Mouse (Mus musculus): ENCODE results near the gene B3gnt6. TPM values are rescaled to one million over a fixed set of nuclear protein-coding genes. Genes with fewer than 3 reads are reported as not detected.

B3gnt6 gene
- polyA plus RNA-seq, 1 experiment = 5.1 TPM

GRCm38 (mm10) chr7:98177566-98177928 is 21.7 kb downstream of the B3gnt6 start:
- H3K4me1 ChIP-seq (ENCODE audit: control insufficient read depth, insufficient read depth, insufficient read length, low read length) = peaks cover 27% of the 10 kb centered on the region
- H3K4me3 ChIP-seq (ENCODE audit: low read depth, low read length) = peak overlapping the region; percentile 89
- no peak for TF ChIP-seq CTCF (IDR thresholded peaks at IDR 0.05; ENCODE audit: extremely low read depth, insufficient read length, insufficient replicate concordance, low read depth, low read length)
- no peak for TF ChIP-seq POLR2A (IDR thresholded peaks at IDR 0.05; ENCODE audit: low read depth, low read length)
- no peaks in the 10 kb centered on the region for H3K27me3 ChIP-seq (ENCODE audit: control insufficient read depth, insufficient read depth, low read length)
- WGBS = 5% methylated on average over 9 of the region's 9 CpGs
- no peaks in the 10 kb centered on the region for H3K36me3 ChIP-seq (ENCODE audit: control insufficient read depth, insufficient read depth, low read length)
- H3K27ac ChIP-seq (ENCODE audit: insufficient read depth, low read depth, low read length) = no peak overlapping the region

- no peaks in the 10 kb centered on the region for H3K27me3 ChIP-seq (ENCODE audit: control insufficient read depth, insufficient read depth, low read length)
- H3K4me3 ChIP-seq (ENCODE audit: low read depth, low read length) = peak overlapping the region; percentile 89
- H3K36me3 ChIP-seq (ENCODE audit: control insufficient read depth, insufficient read depth, low read length) = no peaks in the 10 kb centered on the region
- H3K27ac ChIP-seq (ENCODE audit: insufficient read depth, low read depth, low read length) = peak overlapping the region; percentile 42; the same call in 1 of the 2 replicates
- WGBS = 48% methylated on average over 2 of the region's 2 CpGs
- no peak for TF ChIP-seq POLR2A (IDR thresholded peaks at IDR 0.05; ENCODE audit: low read depth, low read length)
- TF ChIP-seq CTCF (IDR thresholded peaks at IDR 0.05; ENCODE audit: extremely low read depth, insufficient read length, insufficient replicate concordance, low read depth, low read length) = no peak
- H3K4me1 ChIP-seq (ENCODE audit: control insufficient read depth, insufficient read depth, insufficient read length, low read length) = peaks cover 31% of the 10 kb centered on the region
These were observed 22.2 kb downstream of the B3gnt6 start for GRCm38 (mm10) chr7:98177071-98177485.

- H3K27ac ChIP-seq (ENCODE audit: insufficient read depth, low read depth, low read length) = peak overlapping the region; percentile 42; the same call in 1 of the 2 replicates
- TF ChIP-seq POLR2A (IDR thresholded peaks at IDR 0.05; ENCODE audit: low read depth, low read length) (no peak), CTCF (IDR thresholded peaks at IDR 0.05; ENCODE audit: extremely low read depth, insufficient read length, insufficient replicate concordance, low read depth, low read length) (no peak)
- peak overlapping the region; percentile 89 for H3K4me3 ChIP-seq (ENCODE audit: low read depth, low read length)
- H3K4me1 ChIP-seq (ENCODE audit: control insufficient read depth, insufficient read depth, insufficient read length, low read length) = peaks cover 34% of the 10 kb centered on the region
- H3K27me3 ChIP-seq (ENCODE audit: control insufficient read depth, insufficient read depth, low read length) = no peaks in the 10 kb centered on the region
- no peaks in the 10 kb centered on the region for H3K36me3 ChIP-seq (ENCODE audit: control insufficient read depth, insufficient read depth, low read length)
- WGBS = 62% methylated on average over 8 of the region's 8 CpGs
These were observed 22.8 kb downstream of the B3gnt6 start for GRCm38 (mm10) chr7:98176322-98177070.

- H3K27ac ChIP-seq (ENCODE audit: insufficient read depth, low read depth, low read length) = no peak overlapping the region
- no peak overlapping the region for H3K4me3 ChIP-seq (ENCODE audit: low read depth, low read length)
These were observed 24.2 kb downstream of the B3gnt6 start for GRCm38 (mm10) chr7:98174883-98175755.

GRCm38 (mm10) chr7:98173408-98173807 is 25.9 kb downstream of the B3gnt6 start:
- WGBS = 64% methylated on average over 4 of the region's 4 CpGs
- no peaks in the 10 kb centered on the region for H3K27me3 ChIP-seq (ENCODE audit: control insufficient read depth, insufficient read depth, low read length)
- H3K36me3 ChIP-seq (ENCODE audit: control insufficient read depth, insufficient read depth, low read length) = no peaks in the 10 kb centered on the region
- no peak overlapping the region for H3K4me3 ChIP-seq (ENCODE audit: low read depth, low read length)
- no peak overlapping the region for H3K27ac ChIP-seq (ENCODE audit: insufficient read depth, low read depth, low read length)
- peaks cover 36% of the 10 kb centered on the region for H3K4me1 ChIP-seq (ENCODE audit: control insufficient read depth, insufficient read depth, insufficient read length, low read length)
- TF ChIP-seq CTCF (IDR thresholded peaks at IDR 0.05; ENCODE audit: extremely low read depth, insufficient read length, insufficient replicate concordance, low read depth, low read length) = no peak
- no peak for TF ChIP-seq POLR2A (IDR thresholded peaks at IDR 0.05; ENCODE audit: low read depth, low read length)

More at GRCm38 (mm10) chr7:98174883-98175755, 24.2 kb downstream of the B3gnt6 start:
- TF ChIP-seq POLR2A (IDR thresholded peaks at IDR 0.05; ENCODE audit: low read depth, low read length) = no peak
- no peak for TF ChIP-seq CTCF (IDR thresholded peaks at IDR 0.05; ENCODE audit: extremely low read depth, insufficient read length, insufficient replicate concordance, low read depth, low read length)
- H3K36me3 ChIP-seq (ENCODE audit: control insufficient read depth, insufficient read depth, low read length) = no peaks in the 10 kb centered on the region
- H3K4me1 ChIP-seq (ENCODE audit: control insufficient read depth, insufficient read depth, insufficient read length, low read length) = peaks cover 44% of the 10 kb centered on the region
- 93% methylated on average over 4 of the region's 4 CpGs for WGBS
- no peaks in the 10 kb centered on the region for H3K27me3 ChIP-seq (ENCODE audit: control insufficient read depth, insufficient read depth, low read length)

- TF ChIP-seq POLR2A (IDR thresholded peaks at IDR 0.05; ENCODE audit: low read depth, low read length) = no peak
- Histone ChIP-seq H3K36me3 (ENCODE audit: control insufficient read depth, insufficient read depth, low read length) (no peaks in the 10 kb centered on the region), H3K27ac (ENCODE audit: insufficient read depth, low read depth, low read length) (no peak overlapping the region), H3K27me3 (ENCODE audit: control insufficient read depth, insufficient read depth, low read length) (no peaks in the 10 kb centered on the region), H3K4me3 (ENCODE audit: low read depth, low read length) (no peak overlapping the region), H3K4me1 (ENCODE audit: control insufficient read depth, insufficient read depth, insufficient read length, low read length) (peaks cover 34% of the 10 kb centered on the region)
- WGBS = 90% methylated on average over 8 of the region's 8 CpGs
These were observed 26.6 kb downstream of the B3gnt6 start for GRCm38 (mm10) chr7:98172661-98173060.
